Mouse (Mus musculus): ENCODE data around the gene Grin1.

- no peak for TF ChIP-seq CTCF (IDR thresholded peaks at IDR 0.05; ENCODE audit: low read depth)
- TF ChIP-seq EP300 (IDR thresholded peaks at IDR 0.05; ENCODE audit: low read depth) = no peak
Measured at GRCm38 (mm10) chr2:25338303-25338702, 19.3 kb upstream of the Grin1 start.
